Mouse (Mus musculus): ENCODE measurements around the gene Kcng1. TPM values are rescaled to one million over a fixed set of nuclear protein-coding genes. Genes with fewer than 3 reads are reported as not detected.

Gene Kcng1
- under 1 TPM in 1 of 2 experiments, not detected in 1; 0.06 TPM for total RNA-seq (2021)
- long read RNA-seq, experiment 1: 0 reads
- long read RNA-seq, experiment 2: 0 reads

GRCm38 (mm10) chr2:168281582-168281981 lies at the start of gene Kcng1:
Gene Kcng1 (minus strand): TSS chr2:168281736.
- no peak for DNase-seq

DNA sequence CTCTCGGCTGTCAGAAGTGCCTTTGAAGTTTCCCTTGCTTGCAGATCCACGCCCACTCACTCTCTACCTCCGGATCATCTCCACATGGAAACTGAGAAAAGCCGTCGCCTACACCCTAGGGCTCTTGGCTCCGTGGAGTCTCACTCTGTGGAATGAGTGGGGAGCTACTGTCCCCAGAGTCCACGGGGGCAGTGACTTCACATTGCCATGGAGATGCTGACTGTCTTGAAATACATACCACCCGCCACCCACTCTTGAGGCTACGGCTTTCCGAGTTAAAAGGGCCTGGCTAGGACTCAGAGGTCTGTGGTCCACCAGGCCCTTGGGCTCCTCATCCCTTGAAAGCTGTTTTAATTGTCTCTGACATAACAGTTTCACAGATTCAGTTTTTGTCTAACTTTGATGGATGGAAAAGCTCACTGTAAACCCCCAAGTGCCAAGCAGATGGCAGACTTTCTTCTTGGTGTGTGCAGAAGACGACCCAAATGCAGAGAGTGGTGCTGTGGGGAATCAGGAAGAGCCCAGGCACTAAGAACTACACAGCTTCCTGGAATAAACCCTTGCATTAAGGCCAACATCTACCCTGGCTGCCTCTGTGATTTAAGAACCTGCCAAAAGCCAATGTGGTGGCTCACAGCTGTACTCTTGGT lies 49.0 kb upstream of the Kcng1 start:
- no peak for DNase-seq

GRCm38 (mm10) chr2:168321716-168322374 lies 40.3 kb upstream of the Kcng1 start:
- DNase-seq: no peak

GRCm38 (mm10) chr2:168320388-168321182 lies 39.0 kb upstream of the Kcng1 start:
- no peak for DNase-seq

DNA sequence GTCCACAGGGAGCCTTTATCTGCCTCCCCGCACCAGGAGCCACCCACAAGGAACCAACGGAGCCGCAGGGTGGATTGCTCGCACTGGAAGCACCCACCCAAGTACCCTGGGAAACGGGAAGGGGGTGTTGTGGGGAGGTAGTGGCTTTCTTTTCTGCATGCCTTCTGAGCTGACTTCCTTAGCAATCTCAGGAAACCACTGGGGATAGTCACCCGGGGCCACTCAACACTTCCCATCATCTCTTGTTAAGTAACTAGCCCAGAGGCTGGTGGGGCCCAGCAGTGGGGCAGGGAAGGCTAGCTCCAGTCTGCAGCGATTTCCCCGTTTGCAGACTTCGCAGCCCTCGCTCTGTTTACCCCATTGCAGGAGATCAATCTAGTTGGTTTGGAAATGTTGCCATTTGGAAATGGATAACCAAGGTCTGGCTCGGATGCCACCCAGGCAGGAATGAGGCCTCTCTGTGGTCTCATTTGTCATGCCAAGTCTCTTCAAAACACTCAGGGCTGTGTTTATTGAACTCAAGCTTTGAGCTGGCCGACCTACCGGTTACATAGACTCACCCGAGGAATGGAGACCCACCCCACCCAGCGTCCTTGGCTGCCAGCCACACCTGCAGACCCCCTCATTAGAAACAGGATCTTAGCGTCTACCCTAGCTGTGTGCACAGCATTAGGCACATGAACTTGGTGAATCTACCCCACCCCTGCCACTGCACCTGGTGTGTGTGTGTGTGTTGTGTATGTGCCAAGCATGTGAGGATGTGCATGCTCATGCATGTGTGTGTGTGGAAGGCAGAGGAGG lies 33.3 kb upstream of the Kcng1 start:
- DNase-seq: peak; percentile 21

DNA sequence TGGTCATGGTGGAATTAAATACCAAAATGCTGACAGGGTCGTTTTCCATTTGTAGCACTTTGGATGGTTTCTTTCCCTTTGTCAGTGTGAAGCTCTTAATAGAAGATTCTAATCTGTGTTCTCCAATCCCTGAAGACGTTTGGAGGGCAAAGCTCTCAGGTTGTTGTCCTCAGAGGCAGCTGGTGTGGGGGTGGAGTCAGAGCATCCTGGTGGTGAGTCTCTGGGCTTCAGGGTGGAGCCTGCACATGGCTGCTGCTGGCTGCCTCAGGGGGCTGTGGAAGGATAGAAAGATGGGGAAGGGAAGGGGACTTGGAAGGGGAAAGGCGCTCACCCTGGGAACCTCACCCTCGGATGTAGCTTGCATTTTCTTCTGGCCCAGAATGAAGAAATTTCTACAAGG lies 31.0 kb upstream of the Kcng1 start:
- DNase-seq: no peak

- DNase-seq: no peak
Measured at GRCm38 (mm10) chr2:168311006-168311405, 29.5 kb upstream of the Kcng1 start.

DNA sequence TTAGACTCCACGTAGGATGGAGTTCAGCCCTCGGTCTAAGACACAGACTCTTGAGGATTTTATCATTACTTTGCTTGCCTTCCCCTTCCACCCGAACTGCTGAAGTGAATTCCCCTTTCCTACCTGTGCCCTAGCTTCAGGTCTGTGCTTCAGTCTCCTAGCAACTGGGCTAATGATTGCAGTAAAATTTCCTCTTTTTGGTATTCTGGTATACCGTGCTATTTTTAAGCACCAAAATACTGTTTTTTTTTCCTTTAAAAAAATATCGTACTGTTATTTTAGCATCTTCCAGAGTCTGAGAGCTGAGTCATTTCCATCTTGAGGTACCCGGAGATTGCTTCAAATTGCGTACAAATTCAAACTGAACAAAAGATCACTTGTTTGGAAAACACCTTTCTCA lies 27.4 kb upstream of the Kcng1 start:
- no peak for DNase-seq

- DNase-seq: no peak
Measured at GRCm38 (mm10) chr2:168299650-168300049, 18.1 kb upstream of the Kcng1 start.

DNA sequence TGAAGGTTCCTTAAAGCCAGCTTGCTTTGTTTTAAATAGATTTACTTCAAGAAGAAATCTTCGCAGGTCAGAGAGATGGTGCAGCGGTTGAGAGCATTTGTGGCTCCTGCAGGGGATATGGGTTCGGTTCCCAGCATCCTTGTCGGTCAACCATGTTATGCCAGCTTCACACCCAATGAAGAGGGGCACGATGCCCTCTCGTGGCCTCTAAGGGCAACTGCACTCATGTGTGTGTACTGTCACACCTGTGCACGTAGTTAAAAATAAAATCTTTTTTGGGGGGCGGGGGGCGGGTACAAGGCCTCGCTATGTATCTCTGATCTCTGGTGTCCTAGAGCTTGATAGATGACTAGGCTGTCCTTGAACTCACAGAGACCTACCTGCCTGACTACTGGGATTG lies 15.0 kb upstream of the Kcng1 start:
- no peak for DNase-seq

- no peak for DNase-seq
Measured at GRCm38 (mm10) chr2:168292521-168292920, 11.0 kb upstream of the Kcng1 start.

DNA sequence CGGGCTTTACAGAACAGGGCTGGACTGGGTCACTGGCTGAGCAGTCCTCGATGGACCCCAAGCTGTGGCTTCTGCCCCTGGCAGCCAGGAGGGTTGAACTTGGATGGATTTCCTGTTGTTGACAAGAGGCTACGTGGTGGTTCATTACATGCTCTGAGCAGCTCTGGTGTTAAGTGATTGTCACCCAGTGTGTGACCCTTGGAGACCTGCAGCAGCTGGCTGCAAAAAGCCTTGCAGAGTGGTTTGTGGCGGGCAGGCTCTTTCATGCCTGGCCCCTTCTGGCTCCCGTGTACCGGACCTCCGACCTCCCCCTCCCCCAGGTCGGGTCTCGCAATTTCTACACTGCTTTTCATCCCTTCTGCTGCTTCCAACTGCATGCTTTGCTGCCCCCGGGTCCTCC lies 10.5 kb upstream of the Kcng1 start:
- no peak for DNase-seq

DNA sequence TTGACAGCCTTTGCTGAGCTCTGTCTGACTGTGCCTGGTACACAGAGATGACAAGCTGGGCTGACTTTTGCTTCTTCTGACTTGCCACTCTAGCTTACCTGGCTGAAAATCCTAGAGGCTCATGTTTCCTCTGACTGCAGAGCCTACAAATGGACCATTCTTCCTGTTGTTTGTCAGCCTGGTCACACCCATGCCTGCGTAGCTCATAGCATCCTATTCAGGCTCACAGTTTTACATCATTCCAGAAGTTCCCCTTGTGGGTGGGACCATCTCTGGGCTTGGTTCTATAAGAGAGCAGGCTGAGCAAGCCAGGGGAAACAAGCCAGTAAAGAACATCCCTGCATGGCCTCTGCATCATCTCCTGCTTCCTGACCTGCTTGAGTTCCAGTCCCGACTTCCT lies 8.3 kb upstream of the Kcng1 start:
- no peak for DNase-seq

- peak; percentile 27 for DNase-seq
Measured at GRCm38 (mm10) chr2:168289016-168289415, 7.5 kb upstream of the Kcng1 start.

GRCm38 (mm10) chr2:168286987-168287386 lies 5.5 kb upstream of the Kcng1 start:
- DNase-seq: no peak

- DNase-seq: no peak
Measured at GRCm38 (mm10) chr2:168285143-168285542, 3.6 kb upstream of the Kcng1 start.

GRCm38 (mm10) chr2:168280729-168281581 lies 581 bp downstream of the Kcng1 start:
- peak; percentile 70 for DNase-seq

DNA sequence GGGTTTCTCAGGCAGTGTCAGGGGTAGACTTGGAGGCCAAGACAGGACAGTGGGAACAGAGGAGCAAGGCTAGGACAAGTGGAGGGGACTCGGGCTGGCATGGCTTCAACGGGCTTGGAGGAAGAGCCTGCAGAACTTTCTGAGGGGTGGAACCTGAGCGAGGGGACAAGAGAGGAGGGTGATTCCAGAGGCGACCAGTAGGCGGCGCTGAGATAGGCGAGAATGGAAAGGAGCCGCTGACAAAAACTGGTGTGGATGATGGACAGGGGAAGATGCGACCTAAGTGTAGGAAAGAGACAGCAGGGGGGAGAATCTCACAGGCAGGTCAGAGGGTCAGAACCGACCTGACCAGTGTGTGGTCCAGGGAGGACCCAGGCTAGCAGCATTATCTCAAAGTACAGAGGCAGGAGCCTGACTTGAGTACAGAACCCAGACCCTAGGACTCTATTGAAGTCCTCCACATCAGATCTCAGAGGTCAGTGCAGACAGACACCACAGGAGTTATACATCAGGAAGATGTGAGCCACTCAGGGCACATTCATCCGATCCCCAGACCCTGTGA lies 7.1 kb downstream of the Kcng1 start:
- peak; percentile 87 for DNase-seq

- no peak for DNase-seq
Measured at GRCm38 (mm10) chr2:168273387-168273786, 8.1 kb downstream of the Kcng1 start.

- peak; percentile 50 for DNase-seq
Measured at GRCm38 (mm10) chr2:168268033-168268432, 13.5 kb downstream of the Kcng1 start.

DNA sequence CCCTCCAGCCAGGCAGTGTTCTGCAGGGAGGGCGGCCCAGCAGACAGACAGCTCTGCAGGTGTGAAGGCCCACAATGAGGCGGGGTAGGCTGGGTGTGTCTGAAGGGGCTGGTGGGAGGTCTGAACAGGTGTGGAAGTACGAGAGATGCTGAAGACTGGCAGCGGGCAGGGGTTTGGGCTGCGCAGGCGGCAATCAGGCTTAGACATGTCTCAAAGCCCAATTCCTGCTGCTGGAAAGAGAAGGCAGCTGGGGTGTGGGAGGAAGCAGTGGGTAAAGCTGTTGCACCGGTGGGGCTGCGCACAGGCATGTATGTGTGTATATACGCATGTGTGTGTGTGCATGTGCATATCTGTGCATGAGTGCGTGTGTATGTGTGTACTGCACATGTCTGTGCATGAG lies 20.6 kb downstream of the Kcng1 start:
- DNase-seq: no peak
